Mouse (Mus musculus) CD4-positive, CD25-positive, alpha-beta regulatory T cell, adult 2 months (primary cell): ENCODE measurements around the gene Klhl26.

Experiments used
- DNase-seq: peaks from one replicate; pipeline ENCODE4 v3.0.0-alpha.2; 2012; ENCODE audit warnings: low read depth, low spot score

Gene Klhl26

GRCm38 (mm10) chr8:70414310-70414946 is 62.3 kb downstream of the Klhl26 start:
- DNase-seq: no peak

- no peak for DNase-seq
These were observed 66.5 kb downstream of the Klhl26 start for GRCm38 (mm10) chr8:70410281-70410680.

- no peak for DNase-seq
These were observed 67.3 kb downstream of the Klhl26 start for GRCm38 (mm10) chr8:70409455-70409871.

- DNase-seq: no peak
These were observed 67.7 kb downstream of the Klhl26 start for GRCm38 (mm10) chr8:70409019-70409418.

- no peak for DNase-seq
These were observed 68.5 kb downstream of the Klhl26 start for GRCm38 (mm10) chr8:70408301-70408700.

GRCm38 (mm10) chr8:70406427-70407069 is 70.2 kb downstream of the Klhl26 start:
- no peak for DNase-seq

- DNase-seq: no peak
These were observed 71.6 kb downstream of the Klhl26 start for GRCm38 (mm10) chr8:70405189-70405588.

GRCm38 (mm10) chr8:70404212-70404611 is 72.6 kb downstream of the Klhl26 start:
- DNase-seq: no peak
